Mouse (Mus musculus) midbrain, embryonic 12.5 days (tissue): Measurements from ENCODE around the gene Tprkb. TPM values are rescaled to one million over a fixed set of nuclear protein-coding genes. Genes with fewer than 3 reads are reported as not detected.

Experiments used
- polyA plus RNA-seq: library from polyadenylated mRNA; unstranded; fragments of >200 nt; fragmentation: Nextera tagmentation; extraction: Ambion mirVana; gene quantifications from 2 replicates; pipeline ENCODE4 v1.2.1, GENCODE M21; 2016

The Tprkb gene
- polyA plus RNA-seq, 1 experiment from 2014 or later, result 35.5 TPM

Other genes starting within 250 kb of the Tprkb start
- gene Nat8f7, start 198.7 kb upstream of the Tprkb start, polyA plus RNA-seq, result not detected in 2 replicates
- gene Nat8f3, start 146.1 kb upstream of the Tprkb start, polyA plus RNA-seq, result 0.18 and 0.29 TPM in 2 replicates
- gene Nat8f6, start 90.9 kb upstream of the Tprkb start, polyA plus RNA-seq, result not detected in 2 replicates
- gene Nat8f5, start 90.9 kb upstream of the Tprkb start, polyA plus RNA-seq, result not detected in 2 replicates
- not detected in 2 replicates for gene Nat8, start 79.8 kb upstream of the Tprkb start, polyA plus RNA-seq
- not detected in 2 replicates for gene Nat8f2, start 42.7 kb upstream of the Tprkb start, polyA plus RNA-seq
- 6.6 and 7.2 TPM in 2 replicates for gene Nat8f4, start 7.0 kb upstream of the Tprkb start, polyA plus RNA-seq
- 8.3 and 9.5 TPM in 2 replicates for gene Nat8f1, start 3.8 kb downstream of the Tprkb start, polyA plus RNA-seq
- gene Dusp11, start 49.8 kb downstream of the Tprkb start, polyA plus RNA-seq, result 42.7 and 53.7 TPM in 2 replicates
- gene Figla, start 104.3 kb downstream of the Tprkb start, polyA plus RNA-seq, result not detected in 2 replicates
- 127 and 130 TPM in 2 replicates for gene Add2, start 116.8 kb downstream of the Tprkb start, polyA plus RNA-seq